Mouse (Mus musculus) urinary bladder, postnatal 25 days (tissue): ENCODE measurements around the gene Fam111a.
"Not testable (repeated sequence)": the region's sequence is repeated elsewhere in the genome, so short reads cannot be mapped to it uniquely, and the experiment has no call there.

ENCODE experiments used
- DNase-seq: peaks from one replicate; pipeline ENCODE4 v3.0.0; 2022; ENCODE audit warnings: low spot score

The Fam111a gene

GRCm38 (mm10) chr19:12545440-12545839 is at the start of gene Fam111a:
Gene Fam111a, plus strand, starts transcription at chr19:12545740.
- DNase-seq: not testable (repeated sequence)

GRCm38 (mm10) chr19:12496241-12496640 is 49.3 kb upstream of the Fam111a start:
- no peak for DNase-seq

- no peak for DNase-seq
These were observed 47.6 kb upstream of the Fam111a start for GRCm38 (mm10) chr19:12497909-12498308.

GRCm38 (mm10) chr19:12498321-12498720 is 47.2 kb upstream of the Fam111a start:
- no peak for DNase-seq

- DNase-seq: no peak
These were observed 46.6 kb upstream of the Fam111a start for GRCm38 (mm10) chr19:12498941-12499340.

- DNase-seq: no peak
These were observed 46.1 kb upstream of the Fam111a start for GRCm38 (mm10) chr19:12499485-12499884.

- no peak for DNase-seq
These were observed 45.4 kb upstream of the Fam111a start for GRCm38 (mm10) chr19:12500124-12500523.

- peak; percentile 57 for DNase-seq
These were observed 44.6 kb upstream of the Fam111a start for GRCm38 (mm10) chr19:12500881-12501311.

GRCm38 (mm10) chr19:12501370-12502347 is 43.9 kb upstream of the Fam111a start, which contains the start of gene Dtx4:
Gene Dtx4, minus strand, starts transcription at chr19:12501454.
- DNase-seq: peak; percentile 93

- DNase-seq: no peak
These were observed 42.8 kb upstream of the Fam111a start for GRCm38 (mm10) chr19:12502756-12503155.

GRCm38 (mm10) chr19:12514621-12515020 is 30.9 kb upstream of the Fam111a start:
- no peak for DNase-seq

GRCm38 (mm10) chr19:12517671-12518540 is 27.6 kb upstream of the Fam111a start:
- peak; percentile 50 for DNase-seq

GRCm38 (mm10) chr19:12518541-12518890 is 27.0 kb upstream of the Fam111a start:
- no peak for DNase-seq

- no peak for DNase-seq
These were observed 22.2 kb upstream of the Fam111a start for GRCm38 (mm10) chr19:12523377-12523776.

GRCm38 (mm10) chr19:12537168-12537567 is 8.4 kb upstream of the Fam111a start:
- no peak for DNase-seq

- no peak for DNase-seq
These were observed 5.6 kb upstream of the Fam111a start for GRCm38 (mm10) chr19:12539975-12540374.

GRCm38 (mm10) chr19:12540727-12541126 is 4.8 kb upstream of the Fam111a start:
- no peak for DNase-seq

- no peak for DNase-seq
These were observed 3.9 kb upstream of the Fam111a start for GRCm38 (mm10) chr19:12541644-12542043.

GRCm38 (mm10) chr19:12549166-12549565 is 3.6 kb downstream of the Fam111a start:
- peak; percentile 25 for DNase-seq

GRCm38 (mm10) chr19:12550005-12550942 is 4.7 kb downstream of the Fam111a start:
- no peak for DNase-seq

- no peak for DNase-seq
These were observed 10.8 kb downstream of the Fam111a start for GRCm38 (mm10) chr19:12556293-12556692.
